Mouse (Mus musculus) CH12.LX (cell line): ENCODE measurements around the gene Gm527.

Experiments used
- BHLHE40 ChIP-seq: IDR thresholded peaks from 2 replicates; pipeline ENCODE4 v1.6.1; 2011; ENCODE audit warnings: mild to moderate bottlenecking, low read depth, low read length, improper control_type of control experiment
- CHD2 ChIP-seq: IDR thresholded peaks from 2 replicates; pipeline ENCODE4 v1.6.1; 2011; ENCODE audit warnings: low read length, improper control_type of control experiment
- CTCF ChIP-seq, 2 experiments: IDR thresholded peaks in 1 of 2; conservative IDR thresholded peaks in 1 of 2; 2 replicates each; pipeline ENCODE4 v1.5.1; 2011 to 2012; ENCODE audit warnings: low read depth in 2 of 2, low read length in 2 of 2, improper control_type of control experiment in 1 of 2, inconsistent platforms in 1 of 2, mild to moderate bottlenecking in 1 of 2, moderate library complexity in 1 of 2
- ETS1 ChIP-seq: conservative IDR thresholded peaks from 2 replicates; pipeline ENCODE4 v1.6.1; 2012; ENCODE audit warnings: low read depth, mild to moderate bottlenecking, inconsistent platforms, low read length, improper control_type of control experiment, moderate library complexity
- KAT2A ChIP-seq: IDR thresholded peaks from 2 replicates; pipeline ENCODE4 v1.6.1; 2012; ENCODE audit warnings: low read length, improper control_type of control experiment, inconsistent platforms; ENCODE audit not compliant: insufficient replicate concordance
- MAX ChIP-seq: IDR thresholded peaks from 2 replicates; pipeline ENCODE4 v1.6.1; 2011; ENCODE audit warnings: low read length, improper control_type of control experiment
- MXI1 ChIP-seq: IDR thresholded peaks from 2 replicates; pipeline ENCODE4 v1.6.1; 2011; ENCODE audit warnings: mild to moderate bottlenecking, low read depth, low read length, improper control_type of control experiment
- POLR2A ChIP-seq: IDR thresholded peaks from 2 replicates; pipeline ENCODE4 v1.6.1; 2011; ENCODE audit warnings: low read depth, mild to moderate bottlenecking, improper control_type of control experiment, low read length
- SMC3 ChIP-seq: IDR thresholded peaks from 2 replicates; pipeline ENCODE4 v1.6.1; 2011; ENCODE audit warnings: low read depth, low read length, improper control_type of control experiment
- USF1 ChIP-seq: IDR thresholded peaks from 2 replicates; pipeline ENCODE4 v1.6.1; 2014; ENCODE audit warnings: low read depth, mild to moderate bottlenecking, inconsistent platforms, low read length, improper control_type of control experiment
- ZC3H11A ChIP-seq: IDR thresholded peaks from 2 replicates; pipeline ENCODE4 v1.6.1; 2012; ENCODE audit warnings: low read depth, mild to moderate bottlenecking, inconsistent platforms, low read length, improper control_type of control experiment
- ZNF384 ChIP-seq: IDR thresholded peaks from 2 replicates; pipeline ENCODE4 v1.6.1; 2012; ENCODE audit warnings: low read depth, low read length, improper control_type of control experiment, inconsistent platforms

DNA sequence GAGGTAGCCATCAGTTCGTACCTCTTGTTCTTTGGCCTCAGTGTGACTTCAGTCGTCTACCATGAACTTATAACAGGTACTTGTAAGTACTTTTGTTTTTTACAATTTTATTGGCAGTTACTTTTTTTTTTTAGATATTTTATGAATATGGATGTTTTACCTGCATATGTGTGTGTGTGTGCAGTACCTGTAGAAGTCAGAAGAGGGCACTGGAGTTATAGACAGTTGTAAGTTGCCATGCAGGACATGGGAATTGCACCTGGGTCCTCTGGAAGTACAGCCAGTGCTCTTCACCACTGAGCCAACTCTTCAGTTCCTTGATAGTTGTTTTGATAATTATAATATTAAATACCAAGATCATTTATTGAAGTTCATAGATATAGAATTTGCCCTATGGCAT is 19.8 kb downstream of the Gm527 start:
- TF ChIP-seq SMC3: peak; percentile 17; the same call in 1 of the 2 replicates
- TF ChIP-seq CTCF (conservative IDR thresholded peaks at IDR 0.05 in 1 of 2, IDR thresholded peaks at IDR 0.05 in 1 of 2; ENCODE audit: low read depth in 2 of 2, low read length in 2 of 2): peak; percentile 35 to 55; a peak in 3 of 4 replicates
- no peak for TF ChIP-seq BHLHE40
- no peak for TF ChIP-seq ETS1
- TF ChIP-seq POLR2A: no peak
- TF ChIP-seq MXI1: no peak
- TF ChIP-seq MAX: no peak
- no peak for TF ChIP-seq USF1
- no peak for TF ChIP-seq ZC3H11A
- TF ChIP-seq CHD2: no peak
- no peak; the same call in 1 of the 2 replicates for TF ChIP-seq ZNF384
- no peak for TF ChIP-seq KAT2A
